Mouse (Mus musculus) lung, adult 2 months (tissue): ENCODE data around the gene Prkce. TPM values are rescaled to one million over a fixed set of nuclear protein-coding genes. Genes with fewer than 3 reads are reported as not detected.
A peak's percentile ranks its signal among the peaks of the same experiment; 100 is the strongest.

Experiments
- DNase-seq: peaks from one replicate; pipeline ENCODE4 v3.0.0; 2022
- H3K4me1 ChIP-seq: fragments of 200-500 bp; 2 replicates; pipeline ENCODE4 v1.6.1; 2011; ENCODE audit warnings: low read length; ENCODE audit not compliant: control insufficient read depth, insufficient read depth
- H3K4me3 ChIP-seq: fragments of 200-500 bp; replicated peaks from 2 replicates; pipeline ENCODE3; 2011; ENCODE audit warnings: low read depth, mild to moderate bottlenecking, control low read depth, low read length; ENCODE audit errors: extremely low read depth
- CTCF ChIP-seq: fragments of 200-500 bp; IDR thresholded peaks from 2 replicates; pipeline ENCODE4 v1.5.1; 2011; ENCODE audit warnings: mild to moderate bottlenecking, low read length, control low read depth; ENCODE audit not compliant: insufficient read depth
- POLR2A ChIP-seq: fragments of 200-500 bp; IDR thresholded peaks from 2 replicates; pipeline ENCODE4 v1.6.1; 2011; ENCODE audit warnings: low read depth, mild to moderate bottlenecking, control low read depth, low read length, borderline replicate concordance; ENCODE audit errors: extremely low read depth
- WGBS: fragments of 180-500 bp; shearing (Covaris S2); methylation state at CpG from one replicate; pipeline ENCODE4 v1.1.7; 2018; 5-methylcytosine and 5-hydroxymethylcytosine counted together
- polyA plus RNA-seq: library from polyadenylated mRNA; depleted of rRNA; stranded (reverse); fragments of >200 nt; gene quantifications from 2 replicates; pipeline ENCODE4 v1.2.3, GENCODE M21; 2012

The Prkce gene
- polyA plus RNA-seq, 1 experiment, result 13.5 TPM

GRCm38 (mm10) chr17:86452934-86453333, 285.3 kb downstream of the Prkce start:
- 70% methylated on average over 4 of the region's 4 CpGs for WGBS
- TF ChIP-seq POLR2A, result no peak
- no peak for TF ChIP-seq CTCF
- no peak overlapping the region for H3K4me3 ChIP-seq
- peaks cover 1% of the 10 kb centered on the region for H3K4me1 ChIP-seq
- DNase-seq, result no peak

- TF ChIP-seq CTCF (no peak), POLR2A (no peak)
- no peak for DNase-seq
- H3K4me3 ChIP-seq, result no peak overlapping the region
- WGBS, result 88% methylated on average over 14 of the region's 14 CpGs
- no peaks in the 10 kb centered on the region; the same call in 1 of the 2 replicates for H3K4me1 ChIP-seq
Measured at GRCm38 (mm10) chr17:86453673-86454350, 286.2 kb downstream of the Prkce start.

GRCm38 (mm10) chr17:86454351-86454706, 286.7 kb downstream of the Prkce start:
- DNase-seq, result no peak
- Histone ChIP-seq H3K4me3 (no peak overlapping the region), H3K4me1 (no peaks in the 10 kb centered on the region; the same call in 1 of the 2 replicates)
- WGBS, result 88% methylated on average over 3 of the region's 3 CpGs
- TF ChIP-seq POLR2A, result no peak
- TF ChIP-seq CTCF, result no peak

- H3K4me3 ChIP-seq, result no peak overlapping the region
- no peak for DNase-seq
- 56% methylated on average over 6 of the region's 6 CpGs for WGBS
- no peak for TF ChIP-seq POLR2A
- peaks cover 2% of the 10 kb centered on the region for H3K4me1 ChIP-seq
Measured at GRCm38 (mm10) chr17:86456512-86456911, 288.9 kb downstream of the Prkce start.

GRCm38 (mm10) chr17:86458302-86458980, 290.9 kb downstream of the Prkce start:
- TF ChIP-seq POLR2A (no peak), CTCF (no peak)
- no peak for DNase-seq
- WGBS, result 77% methylated on average over 11 of the region's 11 CpGs
- peaks cover 2% of the 10 kb centered on the region for H3K4me1 ChIP-seq
- H3K4me3 ChIP-seq, result no peak overlapping the region

DNA sequence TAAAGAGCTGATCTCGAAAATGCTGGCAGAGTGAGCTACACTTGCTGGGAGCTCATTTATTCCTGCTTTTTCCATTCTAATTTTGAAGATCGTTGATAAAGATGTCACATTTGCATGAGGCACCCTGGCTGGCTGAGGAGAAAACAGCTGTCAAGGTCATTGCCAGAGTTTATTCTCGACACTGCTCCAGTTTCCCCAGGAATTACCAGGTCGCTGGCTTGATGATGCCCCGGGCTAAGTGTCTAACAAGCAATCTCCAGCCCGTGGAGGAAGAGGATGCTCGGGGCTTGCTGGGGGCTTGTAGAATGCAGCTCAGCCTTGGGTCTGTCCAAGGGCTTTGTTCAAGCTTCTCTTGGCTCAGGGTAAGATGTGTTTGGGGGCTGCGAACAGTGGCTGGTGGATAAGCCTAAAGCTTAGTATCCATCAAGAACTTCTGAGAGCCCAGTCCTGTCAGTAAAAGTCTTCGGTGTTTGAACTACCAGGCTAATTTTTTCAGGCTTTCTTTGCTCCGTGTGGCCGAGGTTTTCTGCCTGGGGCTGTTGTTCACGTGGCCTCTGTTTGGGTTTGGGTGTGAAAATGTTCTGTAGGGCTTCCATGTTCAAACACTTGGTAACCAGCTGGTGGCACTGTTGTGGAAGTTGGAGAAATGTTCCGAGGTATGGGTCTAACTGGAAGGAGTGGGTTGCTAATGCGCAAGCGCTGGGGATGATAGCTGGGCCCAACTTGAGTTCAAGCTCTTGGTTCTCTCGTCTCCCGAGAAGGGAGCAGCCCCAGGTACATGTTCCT, 293.3 kb downstream of the Prkce start:
- H3K4me3 ChIP-seq, result no peak overlapping the region
- no peak for DNase-seq
- peaks cover 2% of the 10 kb centered on the region for H3K4me1 ChIP-seq
- TF ChIP-seq CTCF (0 out of 2 replicates have a peak, but pooled peaks have one; percentile 8), POLR2A (no peak)
- 68% methylated on average over 17 of the region's 17 CpGs for WGBS

DNA sequence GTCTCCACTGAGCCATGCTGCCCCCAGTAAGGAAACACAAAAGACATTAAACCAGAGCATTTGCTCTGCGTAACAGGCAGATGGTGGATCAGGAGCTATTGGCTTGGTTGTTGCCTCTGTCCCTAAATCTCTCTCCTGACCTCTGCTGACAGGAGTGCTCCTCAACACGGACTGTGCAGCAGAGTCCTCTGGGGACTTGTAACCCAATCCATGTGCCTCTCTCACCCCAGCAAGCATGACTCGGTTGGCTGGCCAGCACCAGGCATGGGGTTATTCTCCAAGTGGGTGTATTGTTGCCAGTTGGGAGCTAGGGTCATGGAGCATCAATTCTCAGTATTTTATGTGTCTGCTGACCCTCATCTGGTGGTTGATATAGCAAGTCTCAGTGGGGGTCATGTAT, 295.8 kb downstream of the Prkce start:
- Histone ChIP-seq H3K4me3 (no peak overlapping the region), H3K4me1 (peaks cover 14% of the 10 kb centered on the region)
- no peak for DNase-seq
- no peak for TF ChIP-seq POLR2A
- WGBS, result 77% methylated on average over 3 of the region's 3 CpGs

DNA sequence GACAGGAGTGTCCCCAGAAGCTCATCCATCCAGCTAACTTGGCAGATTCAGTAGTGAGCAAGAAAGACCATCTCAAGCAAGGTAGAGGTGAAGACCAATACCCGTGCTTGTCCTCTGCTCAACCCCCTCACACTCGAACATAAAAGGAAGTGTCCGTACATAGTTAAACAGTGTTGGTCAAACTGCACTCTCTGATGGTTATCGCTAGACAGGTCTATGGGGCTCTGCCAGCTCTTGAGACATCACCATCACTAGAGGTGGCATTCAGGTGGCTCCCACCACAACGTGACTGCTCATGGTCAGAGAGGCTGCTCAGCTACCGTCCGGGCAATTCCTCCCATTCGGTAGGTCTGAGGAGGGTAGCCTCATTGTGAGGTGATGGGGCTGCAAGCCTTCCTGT, 296.6 kb downstream of the Prkce start:
- no peak for TF ChIP-seq POLR2A
- TF ChIP-seq CTCF, result no peak

DNA sequence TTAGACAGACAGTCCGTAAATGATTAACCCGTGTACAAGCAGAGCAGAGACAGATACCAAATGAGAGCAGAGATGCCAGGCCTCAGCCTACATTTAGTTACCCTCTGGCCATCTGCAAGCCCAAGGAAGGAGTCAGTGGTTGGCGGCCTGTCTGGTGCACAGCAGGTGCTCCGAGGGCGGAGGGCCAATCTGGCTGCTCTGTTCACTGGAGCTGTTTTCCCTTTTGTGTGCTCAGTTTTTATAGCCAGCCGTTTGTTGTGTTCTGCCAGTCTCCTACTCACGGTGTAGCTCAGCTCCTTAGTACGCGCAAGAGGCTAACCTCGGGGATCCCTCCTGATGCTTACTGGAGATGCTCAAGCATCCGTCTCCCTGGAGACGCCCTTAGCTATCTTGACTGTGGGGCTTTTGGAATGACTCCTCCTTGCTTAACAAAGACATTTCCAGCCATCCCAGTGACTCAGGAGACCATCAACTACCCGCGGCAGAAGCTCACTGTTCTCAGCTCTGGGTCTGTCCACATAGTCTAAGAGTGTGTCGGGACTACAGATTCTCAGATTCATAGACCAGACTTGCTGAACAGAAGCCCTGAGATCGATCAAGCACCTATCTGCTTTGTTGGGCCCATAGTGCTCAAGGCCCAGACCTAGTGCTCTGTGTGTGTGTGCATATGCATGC, 297.2 kb downstream of the Prkce start:
- H3K4me1 ChIP-seq, result peaks cover 17% of the 10 kb centered on the region
- WGBS, result 83% methylated on average over 16 of the region's 16 CpGs
- DNase-seq, result no peak
- no peak overlapping the region for H3K4me3 ChIP-seq
- TF ChIP-seq POLR2A, result no peak

More for the DNA sequence above, 296.6 kb downstream of the Prkce start:
- Histone ChIP-seq H3K4me1 (peaks cover 16% of the 10 kb centered on the region), H3K4me3 (no peak overlapping the region)
- WGBS, result 86% methylated on average over 8 of the region's 8 CpGs
- DNase-seq, result no peak
